Mouse (Mus musculus) layer of hippocampus, adult 9-11 months (tissue): Measurements from ENCODE around the gene Stac2.

Source experiments
- DNase-seq: peaks from one replicate; pipeline ENCODE4 v3.0.0; 2022

The Stac2 gene

DNA sequence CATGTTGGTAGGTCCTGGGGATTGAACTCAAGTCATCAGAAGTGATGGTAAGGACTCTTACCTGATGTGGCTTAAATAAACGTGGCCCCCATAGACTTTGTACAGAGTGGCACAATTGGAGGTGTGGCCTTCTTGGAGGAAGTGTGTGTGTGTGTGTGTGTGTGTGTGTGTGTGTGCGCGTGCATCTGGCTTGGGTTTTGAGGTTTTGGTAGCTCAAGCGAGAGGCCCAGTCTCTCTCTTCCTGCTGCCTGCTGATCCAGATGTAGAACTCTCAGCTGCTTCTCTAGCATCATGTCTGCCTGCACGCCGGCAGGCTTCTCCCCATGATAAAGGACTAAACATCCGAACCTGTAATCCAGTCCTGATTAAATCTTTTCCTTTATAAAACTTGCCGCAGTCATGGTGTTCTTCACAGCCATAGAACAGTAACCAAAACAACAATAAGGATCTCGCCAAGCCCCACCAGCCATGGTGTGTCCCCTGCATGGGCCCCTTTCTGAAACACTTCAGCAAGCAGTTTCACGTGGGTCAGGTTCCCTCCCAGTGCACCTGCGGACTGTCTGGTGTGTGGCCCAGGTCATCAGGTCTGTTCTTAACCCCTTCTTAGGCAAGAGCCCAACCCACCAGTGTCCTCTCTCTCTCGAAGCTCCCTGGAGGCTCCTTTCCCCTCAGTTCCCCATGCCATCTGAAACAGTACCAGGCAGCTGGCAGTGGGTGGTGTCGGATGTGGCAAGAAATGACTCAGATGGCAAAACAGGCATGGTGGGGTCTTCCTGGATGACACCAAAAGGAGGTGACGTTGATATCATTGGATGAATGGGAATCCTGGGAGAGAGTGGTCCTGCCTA is 3.4 kb downstream of the Stac2 start:
- no peak for DNase-seq

DNA sequence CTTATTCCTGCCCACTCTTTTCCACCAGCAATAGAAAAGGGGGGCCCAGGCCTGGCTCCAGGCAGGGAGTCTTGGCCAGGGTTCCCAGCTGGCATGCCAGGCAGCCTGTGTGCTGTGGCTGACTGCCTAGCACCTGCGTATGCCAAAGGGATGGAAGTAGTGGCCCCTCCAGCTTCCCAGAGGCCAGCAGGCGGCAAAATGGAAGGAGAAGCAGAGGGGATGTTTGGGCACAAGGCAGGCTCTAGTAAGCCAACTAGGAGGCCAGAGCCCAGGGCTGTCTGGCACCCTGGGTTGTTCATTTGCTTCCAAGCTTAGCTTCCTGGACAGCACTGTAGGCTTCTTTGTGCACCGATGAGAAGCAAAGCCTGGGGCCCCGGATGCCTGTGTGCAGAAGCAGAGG is 5.5 kb downstream of the Stac2 start:
- no peak for DNase-seq

DNA sequence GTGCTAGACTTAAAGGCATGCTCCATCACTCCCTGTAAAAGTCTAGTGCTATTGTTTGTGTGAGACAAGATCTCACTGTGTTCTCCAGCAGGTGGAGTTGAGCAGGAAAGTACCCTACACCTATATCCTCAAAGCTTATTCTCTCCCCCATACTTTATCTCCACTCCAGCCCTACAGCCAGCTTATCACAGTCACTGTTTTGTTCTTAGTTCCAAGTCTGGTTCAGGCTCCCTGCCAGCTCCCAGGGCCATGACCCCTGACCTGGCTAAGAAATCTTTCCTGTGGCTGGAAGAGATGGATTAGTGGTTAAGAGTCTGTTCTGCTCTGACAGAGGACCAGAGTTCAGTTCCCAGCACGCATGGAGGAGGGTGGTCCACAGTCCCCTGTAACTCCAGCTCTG is 6.8 kb downstream of the Stac2 start:
- DNase-seq: no peak

DNA sequence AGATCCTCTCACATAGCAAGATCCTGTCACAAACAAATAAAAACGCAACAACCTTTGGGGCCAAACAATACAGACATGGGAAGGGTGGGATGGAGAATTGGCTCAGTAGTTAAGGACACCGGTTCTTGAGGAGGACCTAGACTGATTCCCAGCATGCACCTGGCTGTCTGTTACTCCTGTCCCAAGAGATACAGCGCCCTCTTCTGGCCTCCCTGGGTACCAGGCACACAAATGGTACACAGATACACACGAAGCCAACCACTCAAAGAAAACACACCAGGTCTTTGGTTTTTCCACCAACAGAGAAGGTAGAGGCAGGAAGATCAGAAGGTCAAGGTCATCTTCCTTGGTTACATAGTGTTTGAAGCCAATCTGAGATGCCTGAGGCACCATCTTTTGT is 7.7 kb downstream of the Stac2 start:
- no peak for DNase-seq

DNA sequence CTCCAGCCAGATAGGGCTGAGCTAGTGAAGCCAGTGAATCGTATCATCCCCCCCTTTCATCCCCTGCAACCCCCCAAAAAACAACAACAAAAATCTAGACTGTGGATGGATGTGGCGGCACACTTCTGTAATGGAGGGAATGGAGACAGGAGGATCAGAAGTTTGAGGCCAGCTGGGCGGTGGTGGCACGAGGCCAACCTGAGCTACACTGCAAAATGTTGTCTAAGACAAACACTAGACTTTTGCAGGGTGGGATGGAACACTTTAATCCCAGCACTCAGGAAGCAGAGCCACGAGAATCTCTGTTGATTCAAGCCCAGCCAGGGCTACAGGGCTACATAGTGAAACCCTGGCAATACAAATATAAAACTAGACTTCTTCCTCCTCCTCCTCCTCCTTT is 9.2 kb downstream of the Stac2 start:
- DNase-seq: no peak

DNA sequence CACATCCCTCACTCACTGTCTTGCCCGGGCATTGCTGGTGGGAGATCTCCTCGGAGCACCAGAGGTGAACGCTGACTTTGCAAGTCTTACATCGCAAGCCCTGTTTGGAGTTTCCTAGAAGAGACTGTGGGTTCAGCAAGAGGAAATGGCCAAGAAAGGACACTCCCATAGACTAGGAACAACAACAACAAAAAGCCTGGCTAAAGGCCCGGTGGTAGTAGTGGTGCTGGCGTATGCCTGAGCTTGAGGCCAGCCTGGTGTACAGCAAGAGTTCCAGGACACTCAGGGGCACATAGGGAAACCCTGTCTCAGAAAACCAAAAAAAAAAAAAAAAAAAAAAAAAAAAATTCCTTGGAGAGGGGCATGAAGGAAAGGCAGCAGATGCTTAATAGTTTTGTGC is 10.5 kb downstream of the Stac2 start:
- no peak for DNase-seq

DNA sequence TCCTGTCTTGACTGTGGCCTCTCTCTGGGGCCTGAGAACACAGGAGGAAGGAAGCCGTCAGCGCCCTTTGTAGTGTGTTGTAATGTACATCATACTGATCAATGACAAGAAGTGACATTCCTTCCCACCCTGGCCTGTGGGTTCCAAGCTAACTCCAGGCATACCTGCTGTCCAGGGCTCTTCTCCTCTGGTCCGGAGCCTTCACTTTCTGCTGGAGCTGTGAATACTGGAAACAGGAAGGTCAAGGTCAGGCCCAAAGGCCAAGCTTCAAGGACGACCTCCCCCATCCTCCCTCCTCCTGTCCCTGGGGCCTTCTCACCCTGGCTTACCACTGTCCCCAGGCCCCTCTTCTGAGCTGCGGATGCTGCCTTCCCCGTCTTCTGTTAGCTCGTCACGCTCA is 12.3 kb downstream of the Stac2 start:
- no peak for DNase-seq

DNA sequence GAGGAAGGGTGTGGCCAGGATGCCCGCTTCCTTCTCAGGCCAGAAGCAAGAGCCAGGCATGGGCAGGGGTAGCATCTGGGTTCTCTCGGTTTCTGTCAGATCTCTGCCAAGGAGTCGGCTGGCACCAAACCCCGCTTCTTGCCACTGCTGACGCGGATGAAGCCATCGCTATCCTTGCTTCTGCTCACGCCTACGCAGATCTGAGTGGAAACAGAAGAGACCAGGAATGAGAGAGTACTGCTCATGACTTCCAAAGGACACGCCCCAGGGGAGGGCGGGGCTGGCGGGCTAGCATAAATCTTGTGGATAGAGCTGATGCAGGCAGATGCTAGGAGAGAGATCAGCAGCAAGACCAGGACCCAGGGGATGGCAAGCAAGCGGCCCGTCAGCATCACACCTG is 15.4 kb downstream of the Stac2 start:
- DNase-seq: no peak

DNA sequence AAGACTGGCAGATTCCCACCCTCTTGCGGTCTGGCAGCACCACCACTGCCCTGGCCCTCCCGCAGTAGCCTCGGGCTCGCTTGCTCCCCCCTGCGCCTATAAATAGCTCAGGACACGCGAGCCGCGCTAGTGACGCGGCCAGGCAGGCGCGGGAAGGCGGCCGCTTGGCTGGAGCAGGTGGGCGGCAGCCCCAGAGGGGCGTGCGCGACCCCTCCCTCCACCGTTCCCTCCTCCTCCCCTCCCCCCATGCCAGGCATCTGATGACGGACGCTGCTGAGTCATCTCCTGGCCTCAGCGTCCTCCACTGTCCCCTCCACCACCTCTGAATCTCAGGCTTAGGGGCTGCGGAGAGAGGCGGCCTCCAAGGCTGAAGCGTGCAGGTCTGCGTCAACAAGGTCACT is 17.3 kb downstream of the Stac2 start:
- no peak for DNase-seq

DNA sequence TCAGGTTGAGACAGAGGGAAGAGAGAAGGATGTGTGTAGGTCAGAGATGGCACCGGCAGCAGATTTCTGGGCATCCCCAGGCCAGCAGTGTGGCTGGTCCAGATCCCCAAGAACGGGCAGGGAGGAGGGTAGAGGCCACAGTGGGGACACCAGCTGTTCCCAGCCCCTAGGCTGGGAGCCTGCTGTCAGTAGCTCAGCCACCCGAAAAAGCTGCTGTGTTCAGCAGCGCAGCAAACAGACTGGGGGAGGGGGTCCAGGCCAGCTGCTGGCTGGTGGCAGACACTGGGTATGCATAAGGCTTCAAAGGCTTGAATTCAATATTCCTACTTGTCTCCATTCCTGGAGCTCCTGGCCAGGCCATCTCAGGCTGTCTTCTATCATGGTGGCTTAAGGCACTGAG is 18.4 kb downstream of the Stac2 start:
- no peak for DNase-seq

DNA sequence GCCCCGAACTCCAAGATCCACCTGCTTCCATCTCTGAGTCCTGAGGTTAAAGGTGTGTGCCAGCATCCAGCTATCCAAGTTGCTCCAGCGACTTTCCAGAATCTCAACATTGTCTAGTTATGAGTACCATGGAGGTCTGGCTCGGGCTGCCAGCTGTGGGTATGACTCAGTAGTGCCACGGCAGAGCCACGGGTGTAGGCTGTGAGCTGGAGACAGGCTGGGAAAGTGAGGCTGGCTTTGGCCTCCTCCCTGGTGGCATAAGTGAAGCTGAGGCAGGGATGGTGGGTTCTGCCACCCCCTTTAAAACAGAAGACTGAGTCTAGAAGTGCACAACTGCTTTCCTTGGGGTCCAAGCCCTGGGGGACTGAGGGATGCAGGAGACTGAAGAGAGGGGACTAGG is 19.2 kb downstream of the Stac2 start:
- DNase-seq: no peak

DNA sequence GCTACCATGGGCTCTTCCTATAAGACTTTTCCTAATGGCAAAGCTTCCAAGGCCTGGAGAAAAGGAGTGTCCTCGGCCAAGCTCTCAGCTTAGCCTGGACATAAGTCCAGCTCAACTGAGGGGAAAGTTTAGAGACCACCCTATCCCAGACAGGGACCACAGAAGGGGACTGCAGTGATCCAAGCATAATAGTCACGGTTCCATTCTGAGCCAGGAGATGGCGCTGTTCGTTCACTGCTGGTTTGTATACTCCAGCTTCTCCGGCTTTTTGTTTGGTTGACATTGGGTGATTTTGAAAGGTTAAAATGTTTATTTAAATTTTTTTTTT is 21.9 kb downstream of the Stac2 start:
- peak; percentile 53 for DNase-seq

DNA sequence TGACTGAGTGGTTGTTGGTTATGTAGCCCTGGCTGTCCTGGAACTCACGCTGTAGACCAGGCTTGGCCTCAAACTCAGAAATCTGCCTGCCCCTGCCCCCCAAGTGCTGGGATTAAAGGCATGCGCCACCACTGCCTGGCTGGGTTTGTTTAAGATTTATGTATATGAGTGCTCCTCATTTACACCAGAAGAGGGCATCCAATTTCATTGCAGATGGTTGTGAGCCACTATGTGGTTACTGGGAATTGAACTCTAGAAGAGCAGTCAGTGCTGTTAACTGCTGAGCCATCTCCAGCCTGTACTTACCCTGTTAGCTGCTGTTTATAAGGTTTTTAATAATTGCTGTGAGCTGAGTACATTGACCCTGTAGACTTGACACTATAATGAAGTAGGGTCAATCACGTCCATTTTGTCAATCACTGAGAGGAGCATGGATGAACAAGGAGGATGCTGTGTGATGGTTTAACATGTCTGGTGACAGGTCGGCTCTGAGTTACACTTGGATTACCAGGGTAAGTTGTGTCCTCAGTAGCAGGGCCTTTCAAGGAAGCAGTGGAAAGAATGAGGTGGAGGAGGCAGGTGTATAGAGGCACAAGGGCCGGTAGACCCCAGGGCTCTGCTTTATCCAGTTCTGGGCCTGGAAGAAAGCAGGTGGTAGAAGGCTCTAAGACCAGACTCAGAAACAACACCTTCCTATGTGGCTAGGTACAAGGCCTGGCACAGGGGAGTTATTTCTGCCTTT is 22.4 kb downstream of the Stac2 start:
- no peak for DNase-seq

DNA sequence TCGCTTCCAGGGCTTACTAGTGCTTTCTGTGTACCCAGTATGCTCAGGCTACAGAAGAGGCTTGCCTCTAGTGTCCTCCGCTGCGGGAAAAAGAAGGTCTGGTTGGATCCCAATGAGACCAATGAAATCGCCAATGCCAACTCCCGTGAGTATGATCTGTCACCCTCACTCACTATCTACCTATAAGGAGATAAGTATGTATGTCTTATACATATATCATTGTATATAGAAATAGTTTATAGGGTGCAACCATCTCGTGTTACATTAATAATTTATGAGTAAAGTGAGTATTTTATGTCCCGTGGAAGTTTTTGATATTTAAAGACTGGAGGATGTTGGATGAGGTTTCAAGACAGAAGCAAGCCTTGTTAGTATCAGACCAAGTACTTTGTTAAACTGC is 25.5 kb downstream of the Stac2 start:
- no peak for DNase-seq

DNA sequence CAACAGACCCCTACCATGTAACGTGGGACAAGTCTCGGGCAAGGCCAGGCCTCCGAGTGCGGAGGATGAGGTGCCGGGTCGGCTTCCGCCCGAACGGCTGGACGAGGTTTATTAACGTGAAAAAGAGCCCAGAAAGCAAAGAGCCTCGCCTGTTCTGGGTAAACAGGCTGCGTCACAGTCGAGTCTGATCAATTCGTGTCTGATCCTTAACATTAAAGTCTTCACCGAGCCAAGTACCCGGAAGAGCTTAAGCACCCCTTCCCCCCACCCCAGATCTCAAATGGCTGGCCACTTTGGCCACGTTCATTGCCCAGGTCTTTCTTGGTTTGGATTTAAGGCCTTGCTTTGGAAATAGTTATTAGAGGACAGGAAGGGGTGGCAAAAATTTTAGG is 26.0 kb downstream of the Stac2 start:
- DNase-seq: no peak

DNA sequence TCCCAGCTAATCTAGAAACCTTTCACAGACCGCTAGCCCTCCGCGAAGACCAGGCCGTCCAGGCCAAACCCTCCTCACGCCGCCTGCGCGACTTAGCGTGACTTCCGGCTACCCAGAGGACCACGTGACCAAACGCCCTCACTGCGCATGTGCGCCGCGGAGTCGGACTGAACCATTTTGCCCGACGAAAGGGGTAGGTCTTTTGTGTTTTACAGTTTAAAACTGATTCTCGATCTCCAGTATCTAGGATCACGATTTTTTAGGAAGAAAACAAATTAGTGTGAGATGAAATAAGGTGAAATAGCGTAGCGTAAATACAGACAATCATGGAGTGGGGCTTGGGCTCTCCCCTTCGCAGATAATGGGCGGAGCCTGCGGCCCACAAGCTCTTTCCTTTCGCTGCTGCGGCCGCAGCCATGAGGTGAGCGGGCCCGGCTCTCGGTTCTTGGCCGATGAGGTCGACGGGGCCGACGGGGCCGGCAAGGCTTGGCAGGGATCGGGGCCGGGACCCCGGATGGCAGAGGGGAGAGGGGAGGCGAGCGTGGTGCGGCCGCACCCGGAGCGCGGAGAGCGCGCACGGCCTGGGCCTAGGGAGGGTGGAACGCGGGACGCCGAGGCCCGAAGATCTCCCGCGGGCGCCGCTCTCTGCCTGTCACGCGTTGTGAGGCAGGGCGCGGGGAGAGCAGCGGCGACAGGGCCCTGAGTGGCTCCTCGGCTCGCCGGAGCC is 26.5 kb downstream of the Stac2 start, which contains the start of gene Rpl19:
TSS of gene Rpl19 (plus strand) at position 141 of the 727 bp plus-strand sequence.
- peak; percentile 91 for DNase-seq

DNA sequence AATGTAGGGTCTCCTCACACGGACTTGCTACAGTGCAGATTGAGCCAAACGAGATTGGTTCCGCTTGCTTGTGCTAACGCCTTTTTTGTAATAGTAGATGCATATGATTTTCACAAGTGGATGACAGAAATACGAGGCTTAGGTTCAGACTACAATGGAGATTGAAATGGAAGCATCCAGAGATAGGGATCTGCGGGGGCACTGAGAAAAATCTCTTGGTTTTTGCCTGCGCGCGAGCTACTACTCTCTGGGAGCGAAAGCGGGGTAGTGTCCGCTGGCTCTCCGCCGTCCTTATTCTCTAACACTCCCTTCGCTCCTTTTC is 27.1 kb downstream of the Stac2 start:
- DNase-seq: no peak

DNA sequence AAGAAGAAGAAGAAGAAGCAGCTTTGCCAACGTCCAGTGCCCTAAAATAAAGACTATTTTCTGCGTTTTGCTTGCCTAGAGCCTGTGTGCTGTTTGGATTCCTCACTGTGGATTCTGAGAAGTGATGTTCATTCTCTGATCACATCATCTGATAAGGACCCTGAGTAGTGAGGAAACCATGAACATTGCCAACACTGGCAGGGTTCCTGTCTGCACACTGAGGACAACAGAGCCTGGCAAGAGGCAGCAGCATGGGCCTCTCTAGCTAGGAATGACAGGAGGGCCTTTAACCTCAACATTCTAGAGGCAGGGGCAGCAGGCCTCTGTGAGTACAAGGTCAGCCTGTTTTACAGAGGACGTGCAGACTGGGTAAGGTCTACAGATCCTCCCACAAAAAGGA is 28.7 kb downstream of the Stac2 start:
- no peak for DNase-seq

DNA sequence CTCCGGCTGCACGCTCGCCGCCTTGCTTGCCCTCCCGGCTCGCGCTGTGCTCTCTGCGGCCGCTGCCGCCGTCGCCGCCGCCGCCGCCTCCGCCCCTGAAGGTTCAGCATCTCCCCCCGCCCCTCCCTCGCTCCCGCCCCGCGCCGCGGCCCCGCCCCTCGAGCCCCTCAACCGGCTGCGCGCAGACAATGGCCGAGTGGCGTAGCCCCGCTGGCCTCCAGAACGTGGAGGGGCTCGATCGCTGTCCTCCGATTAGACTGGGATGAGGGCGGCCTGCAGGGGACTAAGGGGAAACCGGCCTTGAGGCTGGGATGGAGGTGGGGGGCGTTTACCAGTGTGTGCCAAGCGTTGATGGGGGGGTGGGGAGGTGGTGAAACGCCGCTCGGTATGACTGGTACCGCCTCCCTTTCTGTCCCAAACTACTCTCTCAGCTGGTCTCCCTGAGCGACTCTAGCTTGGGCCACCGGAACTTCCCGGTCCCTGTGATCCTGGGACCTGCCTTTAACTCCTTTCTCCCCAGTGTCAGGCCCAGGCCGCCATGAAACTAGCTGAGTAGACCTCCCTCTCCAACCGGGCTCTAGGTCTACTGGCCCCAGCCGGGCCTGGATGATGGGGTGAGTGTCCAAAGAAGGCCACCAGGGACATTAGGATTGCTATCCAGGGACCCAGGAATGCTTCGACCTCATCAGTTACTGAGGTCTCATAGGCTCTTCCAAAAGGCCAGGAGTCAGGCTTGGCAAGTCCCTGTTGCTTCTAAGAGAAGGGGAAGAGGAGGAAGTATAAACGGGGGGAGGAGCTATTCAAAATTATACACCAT is 30.5 kb downstream of the Stac2 start, which contains the start of gene Cacnb1:
TSS of gene Cacnb1 (minus strand) at position 480 of the 817 bp plus-strand sequence.
- no peak for DNase-seq

DNA sequence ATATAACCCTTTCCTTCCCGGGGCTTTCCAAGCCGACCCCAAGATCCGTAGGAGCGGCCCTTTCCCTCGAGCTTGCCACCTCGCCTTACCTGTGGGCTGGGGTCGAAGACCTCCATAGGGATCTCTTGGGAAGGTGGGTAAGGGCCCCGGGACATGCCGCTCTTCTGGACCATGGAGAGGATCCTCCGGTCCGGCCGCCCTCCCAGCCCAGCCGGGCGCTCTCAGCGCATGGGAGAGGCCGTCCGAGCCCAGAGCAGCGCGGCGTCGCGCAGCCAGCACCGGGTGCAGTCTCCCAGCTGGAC is 31.1 kb downstream of the Stac2 start:
- no peak for DNase-seq

DNA sequence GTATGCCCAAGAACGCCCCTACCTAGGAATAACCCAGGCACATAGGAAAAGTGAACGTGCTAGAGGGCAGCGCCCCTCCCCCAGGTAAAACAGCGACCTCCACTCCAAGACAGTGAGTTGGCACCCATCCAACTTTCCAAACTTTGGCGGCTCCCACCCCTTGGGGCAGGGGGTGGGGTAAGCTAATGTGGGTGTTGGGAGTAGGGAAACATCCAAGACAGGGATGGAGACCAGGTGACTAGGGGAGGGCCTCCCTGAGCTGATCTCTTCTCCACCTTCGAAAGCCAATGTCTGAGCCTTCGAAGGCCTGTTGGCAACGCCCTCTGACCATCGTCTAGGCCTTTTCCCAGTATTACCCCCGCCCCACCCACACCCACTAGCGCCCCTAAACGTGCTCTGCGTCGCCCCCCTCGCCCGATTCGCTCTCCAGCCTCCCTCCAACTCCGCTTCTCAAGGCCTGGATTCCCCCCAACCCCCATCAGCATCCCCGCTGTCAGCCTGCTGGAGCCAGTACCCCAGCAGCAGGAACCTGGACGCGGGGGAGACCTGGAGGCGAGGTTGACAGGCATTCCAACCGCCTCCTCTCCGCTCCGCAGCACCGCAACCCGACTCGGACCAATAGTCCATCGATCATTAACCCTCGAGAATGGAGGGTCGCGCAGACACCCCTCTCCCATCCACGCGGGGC is 31.6 kb downstream of the Stac2 start:
- DNase-seq: no peak

DNA sequence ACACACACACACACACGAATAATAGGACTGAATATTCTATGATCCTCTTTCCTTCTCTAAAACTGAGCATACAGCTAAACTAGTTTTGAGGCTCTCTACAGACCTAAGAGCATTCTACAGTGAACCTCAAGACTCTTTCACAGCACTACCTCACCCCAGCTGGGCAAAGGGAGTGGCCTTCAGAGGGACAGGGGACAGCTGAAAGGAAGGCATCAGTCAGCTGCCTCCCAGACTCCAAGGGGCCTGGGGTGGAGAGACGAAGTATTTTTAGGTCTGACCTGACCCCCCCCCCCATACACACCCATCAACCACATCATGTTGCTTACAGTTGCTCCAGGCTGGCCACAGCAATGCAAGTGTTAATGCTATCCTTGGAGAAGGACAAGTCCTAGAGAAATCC is 32.1 kb downstream of the Stac2 start:
- DNase-seq: no peak

DNA sequence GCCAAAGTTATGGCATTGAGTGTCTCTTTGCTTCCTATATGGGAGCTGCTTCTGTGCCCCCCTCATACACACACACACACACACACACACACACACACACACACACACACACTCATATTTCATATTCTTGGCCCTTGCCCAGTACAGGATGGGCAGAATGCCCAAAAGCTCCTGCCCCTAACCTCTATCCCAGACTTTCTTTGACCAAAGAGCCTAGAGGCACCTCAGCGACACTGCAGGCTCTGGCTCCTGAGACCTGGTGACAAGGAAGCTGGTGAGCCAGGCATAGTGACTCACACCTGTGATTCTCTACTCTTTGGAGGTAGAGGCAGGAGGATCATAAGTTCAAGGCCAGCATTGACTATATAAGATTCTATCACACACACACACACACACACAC is 32.6 kb downstream of the Stac2 start:
- DNase-seq: no peak
